Mouse (Mus musculus) retina, postnatal 1 day (tissue): ENCODE results near the gene Cbfa2t2.

Experiments
- DNase-seq: peaks from one replicate; pipeline ENCODE4 v3.0.0-alpha.2; 2012

Cbfa2t2 gene

GRCm38 (mm10) chr2:154571976-154572375 is 135.7 kb downstream of the Cbfa2t2 start:
- DNase-seq = no peak

GRCm38 (mm10) chr2:154572996-154573395 is 136.7 kb downstream of the Cbfa2t2 start:
- no peak for DNase-seq

- DNase-seq = peak; percentile 97
Measured at GRCm38 (mm10) chr2:154574271-154574670, 138.0 kb downstream of the Cbfa2t2 start.

- DNase-seq = peak; percentile 96
Measured at GRCm38 (mm10) chr2:154576876-154577743, 140.8 kb downstream of the Cbfa2t2 start.

- DNase-seq = no peak
Measured at GRCm38 (mm10) chr2:154577744-154578067, 141.4 kb downstream of the Cbfa2t2 start.

- peak; percentile 2 for DNase-seq
Measured at GRCm38 (mm10) chr2:154580586-154580985, 144.3 kb downstream of the Cbfa2t2 start.

GRCm38 (mm10) chr2:154581421-154581820 is 145.1 kb downstream of the Cbfa2t2 start:
- DNase-seq = peak; percentile 4

GRCm38 (mm10) chr2:154583906-154584872 is 147.9 kb downstream of the Cbfa2t2 start:
- peak; percentile 79 for DNase-seq

- DNase-seq = peak; percentile 36
Measured at GRCm38 (mm10) chr2:154584931-154585601, 148.8 kb downstream of the Cbfa2t2 start.

GRCm38 (mm10) chr2:154586405-154586804 is 150.1 kb downstream of the Cbfa2t2 start:
- peak; percentile 68 for DNase-seq
